Mouse (Mus musculus): ENCODE results near the gene Peak1. TPM values are rescaled to one million over a fixed set of nuclear protein-coding genes. Genes with fewer than 3 reads are reported as not detected.

Gene Peak1
- polyA plus RNA-seq, 1 experiment from 2014 or later: 6.2 TPM

DNA sequence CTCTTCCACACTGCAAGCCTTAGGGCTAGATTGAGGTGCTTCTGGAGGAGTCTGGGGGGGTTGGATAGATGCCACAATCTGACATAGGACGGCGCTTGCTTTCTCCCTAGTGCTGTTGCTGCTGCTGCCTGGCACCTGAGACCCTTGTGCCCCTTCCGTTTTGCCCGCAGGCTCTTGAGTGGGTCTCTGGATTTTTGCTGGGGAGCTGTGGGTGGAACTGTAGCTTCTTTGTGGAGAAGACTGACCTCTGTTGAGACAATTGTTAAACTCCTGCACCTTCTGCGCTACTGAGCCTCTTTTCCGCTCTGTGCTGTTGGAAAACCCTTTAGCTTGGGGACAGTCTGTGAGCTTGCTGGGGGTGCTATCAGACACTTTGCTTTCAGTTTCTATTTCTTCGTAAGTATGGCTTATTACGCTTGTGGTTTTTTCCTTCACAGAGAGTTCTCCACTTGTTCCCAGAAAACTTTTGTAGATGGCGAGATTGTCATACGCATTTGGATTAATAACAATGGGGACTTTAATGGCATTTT, 159.5 kb downstream of the Peak1 start:
- Histone ChIP-seq H3K9me3 (ENCODE audit: control insufficient read depth, low read length) (peaks cover 6% of the 10 kb centered on the region), H3K9ac (ENCODE audit: low read length) (no peak overlapping the region), H3K4me1 (replicated peaks; ENCODE audit: control insufficient read depth, insufficient read depth, low read length) (no peaks in the 10 kb centered on the region), H3K27ac (ENCODE audit: low read depth, low read length) (no peak overlapping the region), H3K36me3 (ENCODE audit: control insufficient read depth, insufficient read depth, low read length) (no peaks in the 10 kb centered on the region; the same call in 1 of the 2 replicates), H3K27me3 (ENCODE audit: control insufficient read depth, insufficient read depth, low read length) (no peaks in the 10 kb centered on the region), H3K4me2 (ENCODE audit: low read depth, low read length, severe bottlenecking) (no peak overlapping the region), H3K4me3 (ENCODE audit: low read depth, low read length) (no peak overlapping the region)
- DNase-seq (ENCODE audit: low spot score): no peak
- 94% methylated on average over 10 of the region's 10 CpGs for WGBS
- no peak for ATAC-seq (replicated peaks; ENCODE audit: low FRiP score)

DNA sequence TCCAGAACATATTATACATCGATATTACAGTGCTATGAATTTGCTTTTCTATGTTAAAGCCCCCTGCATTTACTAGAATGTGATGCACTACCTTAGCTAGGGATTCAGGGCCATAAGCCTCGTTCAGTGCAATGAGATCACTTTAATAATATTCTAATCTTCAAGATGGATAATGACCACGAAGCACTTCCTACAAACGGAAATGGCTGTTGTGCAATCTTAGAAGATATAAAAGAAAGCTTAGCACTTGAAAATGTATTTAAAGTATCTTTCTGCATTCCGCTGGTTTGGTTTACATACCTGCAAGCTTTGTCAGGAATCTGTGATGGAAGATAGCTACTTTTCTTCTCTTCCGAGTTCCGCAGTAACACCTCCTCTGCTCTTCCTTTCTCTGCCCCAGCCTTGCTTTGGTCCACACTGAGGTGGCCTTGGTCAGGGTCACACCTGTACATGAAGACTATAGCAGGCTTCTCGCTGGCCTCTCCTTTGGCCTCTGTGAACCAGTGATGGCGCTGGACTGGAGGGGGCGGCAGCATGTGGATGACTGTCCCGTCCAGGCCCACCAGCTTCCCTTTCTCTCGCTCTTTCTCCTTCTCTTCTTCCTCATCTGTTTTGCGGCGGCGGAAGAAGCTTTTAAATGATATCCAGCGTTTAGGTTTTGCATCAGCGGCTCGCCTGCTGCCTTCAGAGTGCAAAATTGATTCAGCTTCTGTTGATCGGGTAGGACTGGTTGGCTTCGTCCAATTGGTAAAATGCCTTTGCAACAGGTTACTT, 160.5 kb downstream of the Peak1 start:
- no peak overlapping the region for H3K4me2 ChIP-seq (ENCODE audit: low read depth, low read length, severe bottlenecking)
- H3K9me3 ChIP-seq (ENCODE audit: control insufficient read depth, low read length): peaks cover 6% of the 10 kb centered on the region
- 91% methylated on average over 20 of the region's 20 CpGs for WGBS
- no peaks in the 10 kb centered on the region; the same call in 1 of the 2 replicates for H3K36me3 ChIP-seq (ENCODE audit: control insufficient read depth, insufficient read depth, low read length)
- ATAC-seq (replicated peaks; ENCODE audit: low FRiP score) (no peak), DNase-seq (ENCODE audit: low spot score) (no peak)
- H3K27ac ChIP-seq (ENCODE audit: low read depth, low read length): no peak overlapping the region
- no peaks in the 10 kb centered on the region for H3K4me1 ChIP-seq (replicated peaks; ENCODE audit: control insufficient read depth, insufficient read depth, low read length)
- H3K9ac ChIP-seq (ENCODE audit: low read length): no peak overlapping the region
- H3K4me3 ChIP-seq (ENCODE audit: low read depth, low read length): no peak overlapping the region
- no peaks in the 10 kb centered on the region for H3K27me3 ChIP-seq (ENCODE audit: control insufficient read depth, insufficient read depth, low read length)

DNA sequence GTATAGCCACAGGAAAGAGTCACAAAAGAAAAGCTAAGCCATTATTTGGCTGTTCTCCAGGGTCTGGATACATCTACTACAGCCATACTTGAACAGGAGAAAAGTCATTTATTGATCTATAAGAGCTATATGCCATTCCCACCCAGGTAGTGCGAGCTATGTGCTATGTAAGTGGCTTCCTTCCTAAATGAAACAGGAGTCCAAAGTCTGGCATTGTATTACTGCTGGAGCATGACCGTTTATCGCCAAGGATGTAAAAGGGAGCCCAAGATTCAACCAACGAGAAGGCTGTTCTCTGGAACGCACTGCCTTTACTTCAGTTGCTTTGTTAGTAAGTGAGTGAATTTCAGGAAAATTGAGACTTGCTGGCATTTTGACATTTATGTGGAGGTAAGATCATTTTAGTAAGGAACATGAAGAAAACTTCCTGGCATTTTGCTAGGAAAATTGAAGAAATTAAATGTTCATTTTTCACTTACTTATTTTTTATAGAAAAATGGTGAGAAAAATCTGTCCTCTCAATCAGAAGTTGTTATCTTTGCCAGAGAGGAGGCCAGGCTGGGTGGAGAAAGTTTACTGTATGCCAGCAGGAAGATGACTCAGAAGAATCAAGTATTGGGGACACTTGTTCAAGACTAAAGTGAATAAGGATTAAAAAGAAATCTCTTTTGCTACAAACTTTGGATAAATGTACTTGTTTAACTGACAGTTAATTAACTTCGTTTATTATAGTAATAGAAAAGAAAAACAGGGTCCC, 162.0 kb downstream of the Peak1 start:
- H3K4me2 ChIP-seq (ENCODE audit: low read depth, low read length, severe bottlenecking): no peak overlapping the region
- H3K9ac ChIP-seq (ENCODE audit: low read length): no peak overlapping the region
- H3K27ac ChIP-seq (ENCODE audit: low read depth, low read length): no peak overlapping the region
- no peaks in the 10 kb centered on the region; the same call in 1 of the 2 replicates for H3K36me3 ChIP-seq (ENCODE audit: control insufficient read depth, insufficient read depth, low read length)
- H3K4me1 ChIP-seq (replicated peaks; ENCODE audit: control insufficient read depth, insufficient read depth, low read length): no peaks in the 10 kb centered on the region
- peaks cover 6% of the 10 kb centered on the region for H3K9me3 ChIP-seq (ENCODE audit: control insufficient read depth, low read length)
- 91% methylated on average over 6 of the region's 6 CpGs for WGBS
- ATAC-seq (replicated peaks; ENCODE audit: low FRiP score): no peak
- H3K27me3 ChIP-seq (ENCODE audit: control insufficient read depth, insufficient read depth, low read length): no peaks in the 10 kb centered on the region
- DNase-seq (ENCODE audit: low spot score): no peak
- no peak overlapping the region for H3K4me3 ChIP-seq (ENCODE audit: low read depth, low read length)

DNA sequence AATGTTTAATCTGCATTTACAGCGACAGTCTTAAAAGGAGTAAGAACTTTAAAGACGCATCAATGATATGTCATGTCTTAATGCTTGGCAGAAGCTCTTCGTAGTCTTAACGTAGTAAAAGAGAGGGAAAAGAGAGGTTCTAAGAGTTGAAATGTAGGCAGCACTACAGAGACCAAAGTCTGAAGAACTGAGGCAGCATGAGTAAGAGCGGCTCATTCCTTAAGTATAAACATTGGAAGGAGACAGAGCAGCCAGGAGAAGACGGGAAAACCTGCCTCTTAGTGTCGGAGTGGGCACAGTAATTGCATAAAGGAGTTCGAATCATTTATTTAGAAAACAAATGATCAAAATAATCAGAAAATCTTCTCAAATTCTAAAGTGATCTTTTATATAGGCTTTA, 173.5 kb downstream of the Peak1 start:
- WGBS: 93% methylated on average over 8 of the region's 8 CpGs
- Histone ChIP-seq H3K4me1 (replicated peaks; ENCODE audit: control insufficient read depth, insufficient read depth, low read length) (no peaks in the 10 kb centered on the region), H3K27me3 (ENCODE audit: control insufficient read depth, insufficient read depth, low read length) (no peaks in the 10 kb centered on the region), H3K4me2 (ENCODE audit: low read depth, low read length, severe bottlenecking) (no peak overlapping the region), H3K27ac (ENCODE audit: low read depth, low read length) (no peak overlapping the region), H3K4me3 (ENCODE audit: low read depth, low read length) (no peak overlapping the region), H3K36me3 (ENCODE audit: control insufficient read depth, insufficient read depth, low read length) (no peaks in the 10 kb centered on the region), H3K9me3 (ENCODE audit: control insufficient read depth, low read length) (no peaks in the 10 kb centered on the region), H3K9ac (ENCODE audit: low read length) (no peak overlapping the region)
- no peak for ATAC-seq (replicated peaks; ENCODE audit: low FRiP score)
- no peak for DNase-seq (ENCODE audit: low spot score)

DNA sequence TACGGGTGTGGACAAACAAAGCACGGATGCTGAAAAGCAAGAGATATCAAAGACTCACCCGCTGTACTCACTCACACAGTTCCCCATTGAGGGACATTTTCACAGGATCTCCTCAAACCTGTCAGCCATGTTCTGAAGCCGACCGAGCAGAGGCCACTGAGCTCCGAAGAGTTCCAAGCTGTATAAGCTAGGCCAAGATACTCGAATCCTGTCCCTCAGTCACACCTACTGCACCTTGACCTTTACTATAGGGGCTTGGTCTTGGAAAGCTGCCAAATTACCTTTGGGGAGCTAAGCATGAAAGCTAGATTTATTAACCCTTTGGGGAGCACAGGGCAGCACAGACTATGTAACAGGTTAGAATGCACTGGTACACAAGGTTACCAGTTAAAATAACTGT, 174.0 kb downstream of the Peak1 start:
- no peaks in the 10 kb centered on the region for H3K36me3 ChIP-seq (ENCODE audit: control insufficient read depth, insufficient read depth, low read length)
- H3K9ac ChIP-seq (ENCODE audit: low read length): no peak overlapping the region
- H3K4me1 ChIP-seq (replicated peaks; ENCODE audit: control insufficient read depth, insufficient read depth, low read length): no peaks in the 10 kb centered on the region
- ATAC-seq (replicated peaks; ENCODE audit: low FRiP score): no peak
- H3K27ac ChIP-seq (ENCODE audit: low read depth, low read length): no peak overlapping the region
- H3K27me3 ChIP-seq (ENCODE audit: control insufficient read depth, insufficient read depth, low read length): no peaks in the 10 kb centered on the region
- H3K4me3 ChIP-seq (ENCODE audit: low read depth, low read length): no peak overlapping the region
- no peak overlapping the region for H3K4me2 ChIP-seq (ENCODE audit: low read depth, low read length, severe bottlenecking)
- no peak for DNase-seq (ENCODE audit: low spot score)
- WGBS: 87% methylated on average over 7 of the region's 7 CpGs
- no peaks in the 10 kb centered on the region for H3K9me3 ChIP-seq (ENCODE audit: control insufficient read depth, low read length)

DNA sequence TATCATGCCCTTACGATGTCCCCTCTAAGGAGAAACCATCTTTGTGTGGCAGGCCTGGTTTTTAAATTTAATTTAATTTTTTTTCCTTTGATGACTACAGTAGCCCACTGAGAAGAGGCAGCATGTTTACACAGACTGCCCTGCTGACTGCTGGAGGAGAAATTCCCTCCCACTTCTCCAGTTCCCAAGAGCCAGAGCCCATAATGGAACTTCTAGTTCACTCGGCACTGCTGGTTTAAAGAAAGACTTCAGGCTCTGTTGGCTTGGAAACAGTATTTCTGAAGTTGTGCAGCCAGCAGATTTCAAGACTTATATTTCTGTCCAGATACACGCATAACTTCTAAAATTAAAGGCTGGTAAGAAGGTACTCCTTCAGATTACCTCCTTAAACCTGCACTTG, 175.2 kb downstream of the Peak1 start:
- no peak overlapping the region for H3K4me2 ChIP-seq (ENCODE audit: low read depth, low read length, severe bottlenecking)

DNA sequence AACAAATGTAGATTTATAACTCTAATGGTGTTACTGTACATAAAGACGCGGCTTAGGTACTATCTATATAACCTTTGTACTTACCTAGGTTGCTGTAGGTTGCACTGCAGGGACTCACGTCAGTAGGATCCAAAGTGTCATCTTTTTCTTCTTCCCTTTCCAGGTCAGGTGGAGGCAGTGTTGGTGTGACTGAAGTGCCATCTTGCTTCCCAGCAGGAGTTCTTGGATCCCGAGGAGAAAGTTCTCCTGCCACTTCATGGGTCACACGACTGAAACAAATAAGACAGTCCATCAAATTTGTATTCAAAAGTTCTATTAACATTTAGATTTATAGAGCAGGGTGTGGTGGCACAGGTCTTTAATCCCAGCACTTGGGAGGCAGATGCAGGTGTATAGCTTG, 176.8 kb downstream of the Peak1 start:
- Histone ChIP-seq H3K4me2 (ENCODE audit: low read depth, low read length, severe bottlenecking) (no peak overlapping the region), H3K9ac (ENCODE audit: low read length) (no peak overlapping the region), H3K36me3 (ENCODE audit: control insufficient read depth, insufficient read depth, low read length) (no peaks in the 10 kb centered on the region), H3K27ac (ENCODE audit: low read depth, low read length) (no peak overlapping the region), H3K9me3 (ENCODE audit: control insufficient read depth, low read length) (no peaks in the 10 kb centered on the region), H3K27me3 (ENCODE audit: control insufficient read depth, insufficient read depth, low read length) (no peaks in the 10 kb centered on the region), H3K4me1 (replicated peaks; ENCODE audit: control insufficient read depth, insufficient read depth, low read length) (no peaks in the 10 kb centered on the region), H3K4me3 (ENCODE audit: low read depth, low read length) (no peak overlapping the region)
- ATAC-seq (replicated peaks; ENCODE audit: low FRiP score) (no peak), DNase-seq (ENCODE audit: low spot score) (no peak)
- WGBS: 87% methylated on average over 5 of the region's 5 CpGs

More for the DNA sequence above, 175.2 kb downstream of the Peak1 start:
- ATAC-seq (replicated peaks; ENCODE audit: low FRiP score) (no peak), DNase-seq (ENCODE audit: low spot score) (no peak)
- Histone ChIP-seq H3K4me1 (replicated peaks; ENCODE audit: control insufficient read depth, insufficient read depth, low read length) (no peaks in the 10 kb centered on the region), H3K4me3 (ENCODE audit: low read depth, low read length) (no peak overlapping the region), H3K27ac (ENCODE audit: low read depth, low read length) (no peak overlapping the region), H3K9me3 (ENCODE audit: control insufficient read depth, low read length) (no peaks in the 10 kb centered on the region), H3K27me3 (ENCODE audit: control insufficient read depth, insufficient read depth, low read length) (no peaks in the 10 kb centered on the region), H3K36me3 (ENCODE audit: control insufficient read depth, insufficient read depth, low read length) (no peaks in the 10 kb centered on the region), H3K9ac (ENCODE audit: low read length) (no peak overlapping the region)
- 78% methylated on average over 3 of the region's 3 CpGs for WGBS

DNA sequence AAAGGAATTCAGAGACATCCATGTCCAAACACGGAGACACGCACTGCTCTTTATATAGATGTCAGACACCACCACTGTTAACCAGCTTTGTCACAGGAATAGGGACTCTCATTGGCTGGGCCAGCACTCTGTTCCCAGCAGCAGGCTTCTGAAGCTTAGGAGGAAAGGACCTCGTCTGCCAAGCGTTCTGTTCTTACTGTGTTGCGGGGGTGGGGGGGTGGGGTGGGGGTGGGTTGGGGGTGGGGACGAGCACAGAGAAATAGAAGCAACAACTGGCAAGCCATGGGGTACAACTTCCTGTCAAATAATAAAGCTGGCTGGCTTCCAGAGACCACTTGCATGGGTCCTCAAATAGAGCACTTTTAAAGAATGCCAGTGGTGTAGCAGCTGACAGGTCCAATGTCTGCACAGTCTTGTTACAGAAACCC, 182.0 kb downstream of the Peak1 start:
- DNase-seq (ENCODE audit: low spot score): no peak
- no peak for ATAC-seq (replicated peaks; ENCODE audit: low FRiP score)

More for the DNA sequence above, 182.0 kb downstream of the Peak1 start:
- Histone ChIP-seq H3K4me3 (ENCODE audit: low read depth, low read length) (no peak overlapping the region), H3K4me2 (ENCODE audit: low read depth, low read length, severe bottlenecking) (no peak overlapping the region), H3K4me1 (replicated peaks; ENCODE audit: control insufficient read depth, insufficient read depth, low read length) (no peaks in the 10 kb centered on the region), H3K9me3 (ENCODE audit: control insufficient read depth, low read length) (no peaks in the 10 kb centered on the region), H3K9ac (ENCODE audit: low read length) (no peak overlapping the region), H3K27me3 (ENCODE audit: control insufficient read depth, insufficient read depth, low read length) (no peaks in the 10 kb centered on the region), H3K36me3 (ENCODE audit: control insufficient read depth, insufficient read depth, low read length) (no peaks in the 10 kb centered on the region), H3K27ac (ENCODE audit: low read depth, low read length) (no peak overlapping the region)
- 65% methylated on average over 6 of the region's 6 CpGs for WGBS

Measured in forebrain, embryonic 11.5 days (tissue).